Mouse (Mus musculus): ENCODE measurements around the gene Cox10.

Cox10 gene

GRCm38 (mm10) chr11:63967641-63968387 lies 111.5 kb downstream of the Cox10 start:
- in situ Hi-C loops (cut with MboI, MseI) = loop anchor here (25.0 kb wide), 1 partner anchor 556 kb away; no protein-coding TSS in a partner anchor

DNA sequence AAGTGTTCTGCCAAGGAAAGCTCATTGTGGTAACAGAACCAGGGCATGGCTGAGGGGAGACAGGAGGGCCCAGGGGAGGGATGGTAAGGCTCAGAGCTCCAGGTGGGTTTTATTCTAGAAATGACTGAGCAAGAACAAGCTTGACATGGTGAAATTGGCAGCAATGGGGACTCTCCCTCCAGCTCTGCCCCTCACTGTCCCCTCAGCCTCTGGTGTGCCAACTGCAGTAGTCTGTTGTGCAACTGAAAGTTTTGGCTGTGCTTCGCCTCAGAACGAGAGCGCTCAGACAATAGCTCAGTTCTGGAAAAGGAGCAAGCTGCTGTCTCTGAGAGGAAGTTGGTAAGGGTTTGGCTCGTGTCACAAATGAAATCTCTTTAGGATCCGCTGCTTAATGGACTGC lies 113.8 kb downstream of the Cox10 start:
- in situ Hi-C loops (cut with MboI, MseI) = loop anchor here (25.0 kb wide), 1 partner anchor 553 kb away; no protein-coding TSS in a partner anchor

DNA sequence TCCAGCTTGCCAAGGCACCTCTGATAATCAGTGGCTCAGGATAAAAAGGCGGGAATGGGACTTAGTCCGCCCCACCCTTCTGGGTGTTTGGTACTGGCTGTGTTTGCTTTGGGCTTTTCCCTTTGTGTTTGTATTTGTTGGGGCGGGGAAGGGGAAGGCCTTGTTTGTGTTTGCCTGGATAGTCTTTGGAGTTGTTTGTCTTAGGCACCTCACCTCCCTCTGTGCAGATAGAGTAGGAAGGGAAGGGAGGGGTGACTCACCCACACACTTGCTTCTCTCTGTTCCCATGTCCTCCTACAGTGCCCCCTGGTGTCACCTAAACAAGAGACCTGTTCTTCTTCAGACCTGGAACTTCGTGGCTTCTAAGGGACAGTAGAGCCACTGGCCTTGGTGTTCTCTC lies 122.1 kb downstream of the Cox10 start:
- in situ Hi-C loops (cut with MboI, MseI) = loop anchor here (25.0 kb wide), 1 partner anchor 545 kb away; no protein-coding TSS in a partner anchor

DNA sequence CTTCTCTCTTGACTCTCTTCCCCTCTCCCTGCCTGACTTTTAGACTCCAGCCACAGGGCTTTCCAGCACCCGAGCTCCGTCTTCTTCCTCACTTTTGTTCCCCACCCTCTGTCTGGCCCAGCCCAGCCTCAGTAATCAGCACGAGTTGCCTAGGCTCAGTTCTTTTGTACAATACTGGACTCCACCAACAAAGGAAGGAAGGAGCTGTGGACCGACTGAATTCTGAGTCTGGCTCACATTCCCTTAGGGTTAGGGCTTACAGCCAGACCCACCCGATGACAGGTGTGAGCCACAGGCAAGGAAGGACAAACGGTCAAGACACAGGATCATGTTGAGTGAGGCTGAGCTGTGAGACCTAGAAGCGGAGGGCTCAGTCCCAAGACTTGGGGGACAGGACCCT lies 122.5 kb downstream of the Cox10 start:
- in situ Hi-C loops (cut with MboI, MseI) = loop anchor here (25.0 kb wide), 1 partner anchor 544 kb away; no protein-coding TSS in a partner anchor

DNA sequence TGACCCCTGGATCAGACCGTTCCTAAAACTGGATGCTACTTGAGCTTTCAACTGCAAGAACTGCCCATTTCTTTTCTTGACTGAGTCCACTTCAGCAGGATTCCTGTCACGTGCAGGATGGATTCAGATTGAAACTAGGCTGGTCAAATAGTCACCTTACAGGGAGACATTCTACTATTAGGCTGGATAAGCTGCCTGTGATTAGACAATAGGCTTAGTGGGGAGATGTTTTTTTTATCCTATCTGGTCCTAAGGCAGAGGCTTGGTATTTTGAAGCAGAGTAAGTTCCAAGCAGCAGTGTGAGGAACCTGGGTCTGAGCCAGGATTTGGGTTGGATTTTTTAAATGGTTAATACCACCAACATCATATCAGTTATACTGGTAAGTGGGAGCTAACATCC lies 125.4 kb downstream of the Cox10 start:
- in situ Hi-C loops (cut with MboI, MseI) = loop anchor here (25.0 kb wide), 1 partner anchor 542 kb away; no protein-coding TSS in a partner anchor

GRCm38 (mm10) chr11:63952743-63953191 lies 126.5 kb downstream of the Cox10 start:
- in situ Hi-C loops (cut with MboI, MseI) = loop anchor here (25.0 kb wide), 1 partner anchor 540 kb away; no protein-coding TSS in a partner anchor

DNA sequence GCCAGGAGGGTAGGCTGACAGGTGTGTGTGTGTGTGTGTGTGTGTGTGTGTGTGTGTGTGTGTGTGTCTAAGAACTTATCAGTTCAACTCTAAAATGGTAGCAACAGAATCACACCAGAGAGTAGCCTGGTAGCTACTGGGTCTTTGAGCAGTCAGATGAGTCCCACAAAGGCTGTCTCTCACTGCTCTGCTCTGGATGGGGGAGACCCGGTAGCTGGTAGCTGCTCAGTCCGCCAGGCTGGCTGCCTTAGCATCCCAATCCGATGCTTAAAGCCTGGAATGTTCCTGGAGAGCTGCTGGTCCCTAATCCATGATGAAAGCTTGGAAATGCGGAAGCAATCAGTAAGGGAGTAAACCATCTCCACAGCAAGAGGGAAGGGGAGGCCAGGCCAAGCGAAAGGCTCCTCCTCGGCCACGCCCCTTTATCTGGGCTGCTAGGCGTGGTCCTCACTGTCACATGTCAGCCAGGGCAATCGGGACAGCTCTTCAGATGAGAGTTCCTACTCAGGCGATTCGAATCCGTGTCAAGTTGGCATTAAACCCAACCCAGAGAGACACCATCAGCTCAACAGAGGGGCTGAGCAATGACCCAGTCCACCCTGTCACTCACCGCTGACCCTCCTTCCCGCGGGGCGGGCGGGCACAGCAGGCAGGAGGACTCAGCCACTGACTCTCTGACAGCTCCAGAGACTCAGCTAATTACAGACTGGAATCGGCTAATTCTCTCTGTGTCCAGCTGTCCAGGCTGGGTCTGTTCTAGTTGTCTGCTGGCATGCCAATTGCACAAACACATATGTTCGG lies 127.2 kb downstream of the Cox10 start:
- in situ Hi-C loops (cut with MboI, MseI) = loop anchor here (25.0 kb wide), 1 partner anchor 540 kb away; no protein-coding TSS in a partner anchor

- in situ Hi-C loops (cut with MboI, MseI) = no loop called here
These were observed 130.9 kb downstream of the Cox10 start for GRCm38 (mm10) chr11:63948371-63948770.

DNA sequence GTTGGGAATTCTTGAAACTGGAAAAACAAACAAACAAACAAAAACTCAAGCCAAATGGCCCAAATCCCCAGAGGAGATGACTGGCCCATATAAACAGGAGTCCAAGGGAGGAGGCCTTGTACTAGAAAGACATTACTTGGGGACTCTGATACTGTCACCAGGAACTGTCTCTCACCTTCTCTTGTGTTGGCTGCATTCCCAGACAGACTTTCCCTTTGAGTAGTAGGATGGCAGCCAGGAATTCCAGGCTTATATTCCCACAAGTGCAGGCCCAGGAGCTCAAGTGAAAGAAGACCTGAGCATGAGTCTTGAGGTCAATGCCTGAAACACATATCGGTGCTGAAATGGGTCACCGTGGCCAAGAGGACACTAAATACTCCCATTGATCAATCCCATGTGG lies 132.2 kb downstream of the Cox10 start:
- in situ Hi-C loops (cut with MboI, MseI) = no loop called here

- in situ Hi-C loops (cut with MboI, MseI) = no loop called here
These were observed 135.3 kb downstream of the Cox10 start for GRCm38 (mm10) chr11:63943947-63944346.

GRCm38 (mm10) chr11:63943268-63943890 lies 135.9 kb downstream of the Cox10 start:
- in situ Hi-C loops (cut with MboI, MseI) = no loop called here

- in situ Hi-C loops (cut with MboI, MseI) = no loop called here
These were observed 137.1 kb downstream of the Cox10 start for GRCm38 (mm10) chr11:63942177-63942576.

DNA sequence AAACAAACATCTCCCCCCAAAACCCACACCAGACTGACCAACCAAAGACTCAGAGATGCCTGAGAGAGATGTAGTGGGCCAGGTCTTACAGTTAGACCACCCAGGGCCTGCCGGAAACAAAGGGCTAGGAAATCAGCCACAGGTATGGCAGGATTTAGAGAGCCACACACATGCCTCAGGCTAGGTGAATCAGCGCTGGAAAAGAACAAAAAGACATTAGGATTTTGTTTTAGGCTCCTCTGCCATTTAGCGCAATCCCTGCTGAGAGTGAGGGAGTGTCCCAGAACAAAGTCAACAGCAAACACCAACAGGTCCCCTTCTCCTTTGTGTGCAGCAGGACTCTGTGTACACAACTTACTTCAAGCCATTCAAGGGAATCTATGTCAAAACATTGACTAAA lies 142.6 kb downstream of the Cox10 start:
- in situ Hi-C loops (cut with MboI, MseI) = no loop called here

GRCm38 (mm10) chr11:63926901-63927300 lies 152.4 kb downstream of the Cox10 start:
- in situ Hi-C loops (cut with MboI, MseI) = no loop called here

DNA sequence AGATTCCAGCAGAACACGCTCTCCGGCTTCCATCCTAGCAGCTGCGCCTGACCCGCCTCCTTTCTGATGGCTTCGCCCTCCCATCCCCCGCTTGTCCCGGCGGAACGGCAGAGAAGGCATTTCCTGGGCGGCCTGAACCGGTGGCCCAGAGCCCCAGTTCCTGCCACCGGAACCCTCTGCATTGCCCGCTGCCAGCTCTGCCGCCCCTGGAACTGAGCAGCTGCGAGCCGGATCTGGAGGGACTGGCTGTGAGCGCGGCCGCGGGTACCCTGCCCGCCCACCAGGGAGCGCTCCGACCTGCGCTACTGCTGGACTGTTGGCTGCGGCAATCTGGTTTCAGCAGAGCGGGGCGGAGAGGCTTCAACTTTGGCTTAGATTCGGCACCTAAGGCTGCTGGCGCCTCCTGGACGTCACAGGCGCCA lies 154.1 kb downstream of the Cox10 start:
- in situ Hi-C loops (cut with MboI, MseI) = no loop called here

DNA sequence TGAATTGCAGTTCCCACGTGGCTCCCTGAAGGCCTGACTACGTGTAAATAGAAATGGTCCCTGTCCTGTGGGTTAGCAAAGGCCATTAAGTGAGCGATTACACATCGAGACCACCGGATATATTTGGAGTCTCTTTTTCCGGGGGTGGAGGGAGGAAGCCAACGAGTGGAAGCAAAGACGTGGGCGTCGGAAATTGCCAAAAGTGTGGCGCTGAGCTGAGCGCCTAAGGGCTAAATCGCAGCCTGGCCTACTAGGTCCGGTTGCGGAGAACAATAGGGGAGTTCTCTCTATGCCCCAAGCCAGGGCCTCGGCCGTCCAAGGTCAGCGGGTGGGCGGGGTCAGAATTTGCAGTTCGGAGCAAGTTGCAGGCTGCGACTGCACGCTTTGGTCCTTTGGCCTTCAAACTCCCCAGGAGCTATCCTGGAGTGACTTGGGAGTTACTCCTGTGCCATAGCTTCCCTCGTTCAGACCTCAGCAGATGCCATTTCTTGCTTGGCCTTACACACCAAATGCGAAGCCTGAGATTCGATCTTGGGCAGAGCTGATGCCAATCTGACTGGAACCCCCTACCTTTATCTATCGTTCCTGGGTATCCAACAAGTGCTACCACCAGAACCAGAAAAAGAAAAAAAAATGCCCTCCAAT lies 154.9 kb downstream of the Cox10 start:
- in situ Hi-C loops (cut with MboI, MseI) = loop anchor here (5.0 to 25.0 kb wide), 3 partner anchors 153 to 1863 kb away; partner anchors contain the start of genes Cox10, Elac2 and Map2k4

DNA sequence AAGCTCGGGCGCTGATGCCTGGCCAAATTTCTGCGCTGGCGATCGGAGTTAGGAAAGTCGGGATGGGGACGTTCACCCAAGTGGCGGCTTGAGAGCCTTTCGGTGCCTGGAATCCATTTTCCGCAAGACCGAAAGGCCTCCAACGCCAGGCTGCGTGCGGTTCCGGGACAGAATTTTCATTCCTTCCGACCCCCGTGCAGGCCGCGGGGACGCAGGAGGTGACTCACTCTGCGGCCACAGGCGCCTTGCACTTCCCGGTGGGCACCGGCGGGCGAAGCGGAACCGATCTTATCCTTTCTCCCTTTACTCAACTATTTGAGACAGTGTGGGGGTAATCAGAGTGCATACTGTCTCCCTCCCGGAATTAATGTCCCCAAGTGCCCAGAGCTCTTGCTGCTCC lies 155.9 kb downstream of the Cox10 start:
- in situ Hi-C loops (cut with MboI, MseI) = loop anchor here (5.0 to 25.0 kb wide), 3 partner anchors 154 to 1864 kb away; partner anchors contain the start of genes Cox10, Elac2 and Map2k4

- in situ Hi-C loops (cut with MboI, MseI) = loop anchor here (5.0 to 25.0 kb wide), 3 partner anchors 155 to 1865 kb away; partner anchors contain the start of genes Cox10, Elac2 and Map2k4
These were observed 157.1 kb downstream of the Cox10 start, which contains the start of gene Hs3st3b1 for GRCm38 (mm10) chr11:63922091-63922621. Hs3st3b1 (minus strand) TSS chr11:63922290.

- in situ Hi-C loops (cut with MboI, MseI) = loop anchor here (5.0 to 25.0 kb wide), 3 partner anchors 156 to 1866 kb away; partner anchors contain the start of genes Cox10, Elac2 and Map2k4
These were observed 158.0 kb downstream of the Cox10 start for GRCm38 (mm10) chr11:63921044-63921951.

Data from regulatory T cell (primary cell).